Mouse (Mus musculus) lung, embryonic 14.5 days (tissue): ENCODE results near the gene Fanca. TPM values are rescaled to one million over a fixed set of nuclear protein-coding genes. Genes with fewer than 3 reads are reported as not detected.
A peak's percentile ranks its signal among the peaks of the same experiment; 100 is the strongest.
"Not testable (repeated sequence)": the region's sequence is repeated elsewhere in the genome, so short reads cannot be mapped to it uniquely, and the experiment has no call there.

ENCODE experiments used
- ATAC-seq: fragments of 200-750 bp; cut with Nextera tagmentation; 2 replicates; pipeline ENCODE4 v1.8.0; 2017; ENCODE audit warnings: mild to moderate bottlenecking, moderate TSS enrichment, moderate library complexity; ENCODE audit not compliant: insufficient read depth
- DNase-seq: peaks from one replicate; pipeline ENCODE4 v3.0.0-alpha.2; 2015
- H3K27ac ChIP-seq: fragments of 300-500 bp; sonication (generic); 2 replicates; pipeline ENCODE4 v1.5.1; 2014; ENCODE audit warnings: low read depth, mild to moderate bottlenecking, moderate library complexity
- H3K27me3 ChIP-seq: fragments of 300-500 bp; sonication (generic); 2 replicates; pipeline ENCODE4 v1.6.1; 2014; ENCODE audit warnings: low read length, control low read depth; ENCODE audit not compliant: insufficient read depth
- H3K36me3 ChIP-seq: fragments of 300-500 bp; sonication (generic); 2 replicates; pipeline ENCODE4 v1.6.1; 2014; ENCODE audit warnings: control low read depth; ENCODE audit not compliant: insufficient read depth
- H3K4me1 ChIP-seq: fragments of 300-500 bp; sonication (generic); 2 replicates; pipeline ENCODE4 v1.6.1; 2014; ENCODE audit warnings: antibody characterized with exemption, control low read depth; ENCODE audit not compliant: insufficient read depth
- H3K4me2 ChIP-seq: fragments of 300-500 bp; sonication (generic); 2 replicates; pipeline ENCODE4 v1.6.1; 2014; ENCODE audit warnings: mild to moderate bottlenecking
- H3K4me3 ChIP-seq: fragments of 300-500 bp; sonication (generic); 2 replicates; pipeline ENCODE4 v1.5.1; 2014; ENCODE audit warnings: low read depth, low read length
- H3K9ac ChIP-seq: fragments of 300-500 bp; sonication (generic); 2 replicates; pipeline ENCODE4 v1.6.1; 2014
- H3K9me3 ChIP-seq: fragments of 300-500 bp; sonication (generic); 2 replicates; pipeline ENCODE4 v1.6.1; 2016; ENCODE audit warnings: low read depth, low read length, control low read depth
- CTCF ChIP-seq: IDR thresholded peaks from 2 replicates; pipeline ENCODE4 v1.5.1; 2016; ENCODE audit warnings: antibody characterized with exemption, low read depth
- WGBS: fragments of 180-500 bp; shearing (Covaris S2); extraction: QIAGEN DNeasy Blood & Tissue Kit; methylation state at CpG from one replicate; pipeline ENCODE4 v1.1.7; 2014; 5-methylcytosine and 5-hydroxymethylcytosine counted together
- polyA plus RNA-seq: library from polyadenylated mRNA; unstranded; fragments of >200 nt; fragmentation: Nextera tagmentation; extraction: Ambion mirVana; gene quantifications from 2 replicates; pipeline ENCODE4 v1.2.1, GENCODE M21; 2014

Fanca gene
- polyA plus RNA-seq, 1 experiment from 2014 or later, result 41.6 TPM

DNA sequence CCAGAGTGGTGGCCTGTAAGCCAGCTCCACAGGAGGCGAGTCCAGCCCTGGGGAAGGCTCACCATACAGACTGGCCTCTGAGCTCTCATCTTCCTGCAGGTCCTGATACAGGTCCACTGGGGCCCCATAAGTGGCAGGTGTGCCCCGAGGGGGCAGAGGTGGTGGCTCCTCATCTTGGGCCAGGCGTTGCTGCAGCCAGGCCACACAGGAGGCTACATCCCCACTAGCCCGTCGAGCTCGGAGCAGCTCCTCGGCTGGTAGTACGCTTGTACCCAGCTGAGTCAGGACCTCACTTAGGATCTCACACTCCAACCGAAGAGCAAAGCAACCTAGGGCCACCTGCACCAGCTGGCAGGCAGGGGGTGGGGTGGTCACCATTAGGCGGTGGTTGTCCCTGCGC is 84.6 kb downstream of the Fanca start:
- no peak overlapping the region for H3K9ac ChIP-seq
- peaks cover 21% of the 10 kb centered on the region; the same call in 1 of the 2 replicates for H3K27me3 ChIP-seq
- no peak for ATAC-seq
- H3K4me1 ChIP-seq, result 0 out of 2 replicates have a peak, but pooled peaks cover 6% of the 10 kb centered on the region
- no peak for DNase-seq
- H3K4me2 ChIP-seq, result no peak overlapping the region
- WGBS, result 76% methylated on average over 11 of the region's 11 CpGs
- H3K36me3 ChIP-seq, result peaks cover 7% of the 10 kb centered on the region; the same call in 1 of the 2 replicates
- H3K9me3 ChIP-seq, result no peaks in the 10 kb centered on the region
- no peak overlapping the region for H3K4me3 ChIP-seq
- no peak for TF ChIP-seq CTCF
- no peak overlapping the region for H3K27ac ChIP-seq

DNA sequence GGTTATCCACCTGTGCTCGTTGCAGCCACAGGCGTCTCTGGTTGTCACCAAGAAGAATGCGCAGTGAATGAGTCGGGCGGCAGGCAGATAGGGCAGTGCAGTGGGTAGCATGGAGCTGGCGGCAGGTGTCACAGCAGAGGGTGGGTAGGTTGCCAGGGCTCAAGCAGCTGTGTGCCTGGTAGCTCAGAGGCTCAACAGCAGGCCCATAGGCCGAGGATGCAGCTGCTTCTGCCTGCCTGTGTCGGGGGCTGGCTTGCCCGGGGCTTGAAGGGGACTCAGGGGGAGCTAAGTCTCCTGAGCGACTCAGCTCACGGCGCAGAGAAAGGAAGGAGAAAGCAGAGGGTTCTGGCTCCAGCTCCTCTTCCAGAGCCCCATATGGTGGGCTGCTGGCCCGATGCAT is 85.1 kb downstream of the Fanca start:
- H3K36me3 ChIP-seq, result peaks cover 12% of the 10 kb centered on the region; the same call in 1 of the 2 replicates
- H3K4me1 ChIP-seq, result 0 out of 2 replicates have a peak, but pooled peaks cover 6% of the 10 kb centered on the region
- 58% methylated on average over 13 of the region's 13 CpGs for WGBS
- no peak overlapping the region for H3K4me2 ChIP-seq
- ATAC-seq (no peak), DNase-seq (no peak)
- TF ChIP-seq CTCF, result no peak
- peaks cover 21% of the 10 kb centered on the region; the same call in 1 of the 2 replicates for H3K27me3 ChIP-seq
- no peak overlapping the region for H3K9ac ChIP-seq
- H3K4me3 ChIP-seq, result no peak overlapping the region
- no peaks in the 10 kb centered on the region for H3K9me3 ChIP-seq
- H3K27ac ChIP-seq, result no peak overlapping the region

GRCm38 (mm10) chr8:123232553-123232952 is 85.8 kb downstream of the Fanca start:
- Histone ChIP-seq H3K36me3 (peaks cover 19% of the 10 kb centered on the region; the same call in 1 of the 2 replicates), H3K9ac (no peak overlapping the region), H3K27me3 (peaks cover 21% of the 10 kb centered on the region; the same call in 1 of the 2 replicates), H3K4me2 (no peak overlapping the region), H3K4me1 (0 out of 2 replicates have a peak, but pooled peaks cover 6% of the 10 kb centered on the region), H3K27ac (no peak overlapping the region), H3K4me3 (no peak overlapping the region), H3K9me3 (no peaks in the 10 kb centered on the region)
- ATAC-seq (no peak), DNase-seq (no peak)
- TF ChIP-seq CTCF, result no peak
- 23% methylated on average over 7 of the region's 7 CpGs for WGBS

DNA sequence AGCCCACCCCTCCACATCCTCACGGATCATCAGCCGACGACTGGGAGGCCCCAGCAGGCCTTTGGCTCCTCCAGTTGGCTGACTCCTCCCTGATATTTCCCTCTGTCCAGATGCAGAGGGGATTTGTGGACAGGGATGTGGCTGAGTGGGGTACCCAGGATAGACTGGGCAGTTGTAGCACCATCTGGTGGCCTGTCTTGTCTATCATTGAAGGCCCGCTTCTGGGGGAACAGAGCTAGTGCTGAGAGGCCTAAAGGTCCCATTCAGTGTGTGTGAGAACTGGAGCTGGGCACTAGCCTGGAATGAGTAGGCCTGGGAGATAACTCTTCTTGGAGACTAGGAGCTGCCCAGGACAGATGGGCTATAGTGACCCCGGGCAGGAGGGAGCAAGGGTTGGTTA is 86.6 kb downstream of the Fanca start:
- Histone ChIP-seq H3K9me3 (no peaks in the 10 kb centered on the region), H3K4me3 (no peak overlapping the region), H3K36me3 (peaks cover 25% of the 10 kb centered on the region), H3K27me3 (peaks cover 21% of the 10 kb centered on the region; the same call in 1 of the 2 replicates), H3K9ac (no peak overlapping the region), H3K4me2 (no peak overlapping the region), H3K4me1 (0 out of 2 replicates have a peak, but pooled peaks cover 6% of the 10 kb centered on the region), H3K27ac (no peak overlapping the region)
- 39% methylated on average over 5 of the region's 5 CpGs for WGBS
- ATAC-seq, result no peak
- TF ChIP-seq CTCF, result peak; percentile 30
- DNase-seq, result peak; percentile 43

DNA sequence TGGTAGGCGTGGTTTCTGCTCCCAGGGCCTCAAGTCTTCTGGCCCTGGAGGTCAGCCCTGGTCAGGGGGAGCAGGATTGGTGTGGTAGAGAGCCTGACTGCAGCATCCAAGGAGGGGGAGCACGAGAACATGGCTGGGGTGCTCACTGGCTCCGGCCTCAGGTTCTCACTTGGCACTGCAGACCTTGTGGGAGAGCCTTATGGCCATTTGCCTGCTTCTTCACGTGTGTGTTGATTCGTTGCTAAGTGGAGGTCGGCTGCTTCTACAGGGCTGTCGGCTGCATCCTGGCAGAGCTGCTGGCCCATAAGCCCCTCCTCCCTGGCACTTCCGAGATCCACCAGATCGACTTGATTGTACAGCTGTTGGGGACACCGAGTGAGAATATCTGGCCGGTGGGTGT is 88.0 kb downstream of the Fanca start:
- H3K4me2 ChIP-seq, DNase-seq, H3K9ac ChIP-seq, H3K27ac ChIP-seq, H3K4me3 ChIP-seq, ATAC-seq, H3K9me3 ChIP-seq, H3K4me1 ChIP-seq: not testable (repeated sequence)
- WGBS, result 82% methylated on average over 10 of the region's 11 CpGs
- H3K27me3 ChIP-seq, result peaks cover 15% of the 10 kb centered on the region; the same call in 1 of the 2 replicates
- peaks cover 32% of the 10 kb centered on the region for H3K36me3 ChIP-seq

DNA sequence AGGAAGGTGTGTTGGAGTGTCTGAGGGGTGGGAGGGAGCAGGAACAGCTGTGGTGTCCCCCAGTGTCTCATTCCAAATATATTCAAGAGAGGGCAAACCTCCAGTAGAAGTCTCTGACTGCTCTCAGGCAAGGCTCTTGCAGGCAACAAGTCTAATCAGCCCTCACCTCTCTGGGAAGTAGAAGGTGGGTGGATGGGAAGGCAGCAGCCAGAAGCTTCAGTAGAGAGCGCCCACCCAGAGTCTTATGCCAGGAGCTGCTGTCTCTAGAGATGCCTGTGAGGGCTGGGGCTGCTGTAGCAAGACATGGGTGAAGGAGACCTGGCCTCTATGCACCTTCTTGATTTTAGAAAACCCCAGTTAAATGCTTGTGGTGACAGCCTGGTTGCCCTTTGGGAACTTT is 90.0 kb downstream of the Fanca start:
- Histone ChIP-seq H3K4me3 (no peak overlapping the region), H3K9ac (no peak overlapping the region), H3K27me3 (no peaks in the 10 kb centered on the region), H3K4me1 (peaks cover 6% of the 10 kb centered on the region; the same call in 1 of the 2 replicates), H3K4me2 (no peak overlapping the region), H3K9me3 (no peaks in the 10 kb centered on the region), H3K36me3 (peaks cover 32% of the 10 kb centered on the region), H3K27ac (no peak overlapping the region)
- WGBS, result 85% methylated on average over 1 of the region's 1 CpGs
- DNase-seq (no peak), ATAC-seq (no peak)
- TF ChIP-seq CTCF, result no peak

DNA sequence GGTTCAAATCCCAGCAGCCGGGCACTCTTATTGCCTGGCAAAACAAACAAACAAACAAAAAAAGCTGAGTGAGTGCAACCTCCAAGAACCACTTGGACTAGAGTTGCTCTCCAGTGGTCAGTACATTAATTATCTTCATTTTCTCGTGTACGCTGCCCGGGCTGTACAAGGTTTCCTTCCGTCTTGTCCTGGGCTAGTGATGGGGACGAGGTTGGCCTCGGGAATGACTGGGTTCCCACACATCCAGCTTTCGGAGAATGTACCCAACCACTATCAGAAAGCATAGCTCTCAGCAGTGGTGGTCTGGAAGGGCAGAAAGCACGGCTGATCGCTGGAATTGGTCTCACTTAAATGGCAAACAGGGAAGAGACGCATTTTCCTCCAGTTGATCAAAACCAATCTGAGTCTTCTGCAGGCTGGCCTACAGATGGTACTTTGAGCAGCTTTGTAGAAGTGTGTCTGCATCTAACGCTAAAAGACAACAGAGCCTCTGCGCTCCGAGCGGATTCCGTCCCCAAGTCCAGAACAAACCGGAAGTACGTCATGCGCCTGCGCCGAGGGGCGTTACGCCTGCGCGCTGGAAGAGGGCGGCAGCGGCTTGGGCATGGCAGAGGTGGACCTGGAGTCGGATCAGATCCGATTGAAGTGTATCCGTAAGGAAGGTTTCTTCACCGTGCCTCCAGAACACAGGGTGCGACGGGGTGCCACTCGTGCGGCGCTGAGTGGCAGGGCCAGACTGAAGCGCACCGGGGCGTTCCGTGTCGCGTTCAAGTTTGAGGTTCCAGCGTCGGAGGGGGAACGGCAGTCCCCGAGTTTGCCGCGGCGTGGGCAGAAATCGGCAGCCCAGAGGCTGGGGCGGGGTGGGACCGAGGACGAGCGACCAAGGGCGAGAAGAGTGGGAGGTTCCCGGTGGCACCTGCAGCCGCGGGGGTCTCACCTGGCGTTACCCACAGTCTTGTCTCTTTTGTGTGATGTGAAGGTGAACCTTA is 93.8 kb downstream of the Fanca start, which contains the start of gene Cdk10:
Cdk10 (plus strand) TSS at position 565 of the 989 bp plus-strand sequence.
- DNase-seq (peak; percentile 98), ATAC-seq (peak; percentile 92)
- Histone ChIP-seq H3K36me3 (peaks cover 32% of the 10 kb centered on the region), H3K4me1 (peaks cover 6% of the 10 kb centered on the region; the same call in 1 of the 2 replicates), H3K4me2 (peak within 1 kb of the TSS; percentile 96), H3K9me3 (no peaks in the 10 kb centered on the region), H3K4me3 (peak within 1 kb of the TSS; percentile 89), H3K27ac (peak within 1 kb of the TSS; percentile 82), H3K9ac (peak within 1 kb of the TSS; percentile 94), H3K27me3 (no peaks in the 10 kb centered on the region)
- peak; percentile 8; the same call in 1 of the 2 replicates for TF ChIP-seq CTCF
- WGBS, result 2% methylated on average over 59 of the region's 59 CpGs
